Mouse (Mus musculus): ENCODE measurements around the gene Def8. TPM values are rescaled to one million over a fixed set of nuclear protein-coding genes. Genes with fewer than 3 reads are reported as not detected.

The Def8 gene
- total and polyA plus RNA-seq, 3 experiments, result 17.9 to 22.4 (median 19.9) TPM

- no peak for TF ChIP-seq TCF12 (IDR thresholded peaks at IDR 0.05; ENCODE audit: low read depth, low read length)
- 0 out of 2 replicates have a peak, but pooled peaks have one; percentile 6 for TF ChIP-seq KAT2A (IDR thresholded peaks at IDR 0.05; ENCODE audit: insufficient replicate concordance, low read length)
- Histone ChIP-seq H3K27ac (ENCODE audit: insufficient read depth, low read depth) (no peak overlapping the region), H3K4me1 (ENCODE audit: control insufficient read depth in 1 of 2, insufficient read depth in 2 of 2) (peaks cover 10 to 13% of the 10 kb centered on the region in 2 experiments), H3K9me3 (replicated peaks; ENCODE audit: low read length) (peaks cover 11% of the 10 kb centered on the region), H3K4me3 (replicated peaks in 1 of 3; ENCODE audit: low read depth in 2 of 3, low read length in 2 of 3, poor library complexity in 1 of 3) (peak overlapping the region in 1 of 3 experiments; percentile 57), H3K36me3 (replicated peaks in 1 of 2; ENCODE audit: control insufficient read depth in 1 of 2, insufficient read depth in 1 of 2, low read length in 1 of 2) (peaks cover 0 to 14% of the 10 kb centered on the region in 2 experiments), H3K27me3 (replicated peaks) (no peaks in the 10 kb centered on the region), H3K79me2 (replicated peaks; ENCODE audit: control insufficient read depth, extremely low read depth, insufficient read depth, poor library complexity, severe bottlenecking) (no peaks in the 10 kb centered on the region), H3K9ac (ENCODE audit: insufficient read depth, low read depth) (no peak overlapping the region), H3K4me2 (ENCODE audit: insufficient read depth, low read depth, poor library complexity, severe bottlenecking) (no peak overlapping the region)
- dilution Hi-C loops (cut with MboI; ENCODE audit: extremely low pct_ligation_motif_present, extremely low pct_unique_long_range_greater_than_20kb, low sequenced_read_pairs), result no loop called here
- no peak for DNase-seq (ENCODE audit: extremely low read depth)
- in situ Hi-C loops (cut with MboI; ENCODE audit: low pct_ligation_motif_present, low pct_unique_long_range_greater_than_20kb, low sequenced_read_pairs), result no loop called here
Measured at GRCm38 (mm10) chr8:123442351-123442750, 19.0 kb downstream of the Def8 start.

GRCm38 (mm10) chr8:123442871-123443575 lies 19.7 kb downstream of the Def8 start:
- peak; percentile 84 for DNase-seq (ENCODE audit: extremely low read depth)
- Histone ChIP-seq H3K4me2 (ENCODE audit: insufficient read depth, low read depth, poor library complexity, severe bottlenecking) (peak overlapping the region; percentile 67), H3K4me3 (replicated peaks in 1 of 3; ENCODE audit: low read depth in 2 of 3, low read length in 2 of 3, poor library complexity in 1 of 3) (peak overlapping the region; percentile 57 to 83 (median 59)), H3K9me3 (replicated peaks; ENCODE audit: low read length) (peaks cover 7% of the 10 kb centered on the region), H3K4me1 (ENCODE audit: control insufficient read depth in 1 of 2, insufficient read depth in 2 of 2) (peaks cover 10 to 13% of the 10 kb centered on the region in 2 experiments), H3K27me3 (replicated peaks) (no peaks in the 10 kb centered on the region), H3K9ac (ENCODE audit: insufficient read depth, low read depth) (peak overlapping the region; percentile 79), H3K36me3 (replicated peaks in 1 of 2; ENCODE audit: control insufficient read depth in 1 of 2, insufficient read depth in 1 of 2, low read length in 1 of 2) (peaks cover 0 to 18% of the 10 kb centered on the region in 2 experiments), H3K79me2 (replicated peaks; ENCODE audit: control insufficient read depth, extremely low read depth, insufficient read depth, poor library complexity, severe bottlenecking) (no peaks in the 10 kb centered on the region), H3K27ac (ENCODE audit: insufficient read depth, low read depth) (peak overlapping the region; percentile 30; the same call in 1 of the 2 replicates)
- dilution Hi-C loops (cut with MboI; ENCODE audit: extremely low pct_ligation_motif_present, extremely low pct_unique_long_range_greater_than_20kb, low sequenced_read_pairs) (no loop called here), in situ Hi-C loops (cut with MboI; ENCODE audit: low pct_ligation_motif_present, low pct_unique_long_range_greater_than_20kb, low sequenced_read_pairs) (no loop called here)
- TF ChIP-seq MXI1 (IDR thresholded peaks at IDR 0.05; ENCODE audit: low read depth, low read length) (peak; percentile 76; the same call in 1 of the 2 replicates), TBP (conservative IDR thresholded peaks at IDR 0.05; ENCODE audit: low read depth, low read length) (peak; percentile 55; the same call in 1 of the 2 replicates), ELF1 (IDR thresholded peaks at IDR 0.05; ENCODE audit: low read depth, low read length) (no peak), MAX (IDR thresholded peaks at IDR 0.05; ENCODE audit: low read length) (peak; percentile 78; the same call in 1 of the 2 replicates), RCOR1 (conservative IDR thresholded peaks at IDR 0.05; ENCODE audit: low read depth, low read length) (no peak), HCFC1 (IDR thresholded peaks at IDR 0.05; ENCODE audit: low read depth, low read length) (peak; percentile 70), MYC (IDR thresholded peaks at IDR 0.05; ENCODE audit: low read depth, low read length) (0 out of 2 replicates have a peak, but pooled peaks have one; percentile 48), JUN (IDR thresholded peaks at IDR 0.05; ENCODE audit: insufficient read depth, low read depth, low read length) (peak; percentile 27; the same call in 1 of the 2 replicates), RAD21 (IDR thresholded peaks at IDR 0.05; ENCODE audit: low read depth, low read length) (peak; percentile 26), E2F4 (IDR thresholded peaks at IDR 0.05; ENCODE audit: insufficient replicate concordance, low read depth, low read length) (no peak), NRF1 (IDR thresholded peaks at IDR 0.05; ENCODE audit: low read depth, low read length) (peak; percentile 50), POLR2A (IDR thresholded peaks at IDR 0.05; ENCODE audit: low read depth, low read length) (peak; percentile 71), SMC3 (IDR thresholded peaks at IDR 0.05; ENCODE audit: low read depth, low read length) (peak; percentile 50), ETS1 (conservative IDR thresholded peaks at IDR 0.05; ENCODE audit: low read depth, low read length) (peak; percentile 33; the same call in 1 of the 2 replicates), IRF4 (IDR thresholded peaks at IDR 0.05; ENCODE audit: low read depth, low read length) (peak; percentile 70; the same call in 1 of the 2 replicates), ZNF384 (IDR thresholded peaks at IDR 0.05; ENCODE audit: low read depth, low read length) (peak; percentile 41; the same call in 1 of the 2 replicates), CTCF (conservative IDR thresholded peaks at IDR 0.05 in 1 of 2, IDR thresholded peaks at IDR 0.05 in 1 of 2; ENCODE audit: low read depth in 2 of 2, low read length in 2 of 2) (peak; percentile 22 to 71; a peak in 2 of 4 replicates), ZMIZ1 (IDR thresholded peaks at IDR 0.05; ENCODE audit: low read depth, low read length) (peak; percentile 64), EP300 (IDR thresholded peaks at IDR 0.05; ENCODE audit: low read length) (no peak), CHD2 (IDR thresholded peaks at IDR 0.05; ENCODE audit: low read length) (peak; percentile 71; the same call in 1 of the 2 replicates), NELFE (IDR thresholded peaks at IDR 0.05; ENCODE audit: low read depth, low read length) (peak; percentile 75), KAT2A (IDR thresholded peaks at IDR 0.05; ENCODE audit: insufficient replicate concordance, low read length) (no peak), MAZ (IDR thresholded peaks at IDR 0.05; ENCODE audit: low read depth, low read length) (0 out of 2 replicates have a peak, but pooled peaks have one; percentile 21), JUND (conservative IDR thresholded peaks at IDR 0.05; ENCODE audit: low read depth, low read length) (peak; percentile 34; the same call in 1 of the 2 replicates), MAFK (IDR thresholded peaks at IDR 0.05; ENCODE audit: insufficient replicate concordance, low read length) (no peak), BHLHE40 (IDR thresholded peaks at IDR 0.05; ENCODE audit: low read depth, low read length) (no peak), PAX5 (IDR thresholded peaks at IDR 0.05; ENCODE audit: low read length) (no peak), ZC3H11A (IDR thresholded peaks at IDR 0.05; ENCODE audit: low read depth, low read length) (no peak), TCF12 (IDR thresholded peaks at IDR 0.05; ENCODE audit: low read depth, low read length) (peak; percentile 66), UBTF (IDR thresholded peaks at IDR 0.05; ENCODE audit: low read depth, low read length) (peak; percentile 43; the same call in 1 of the 2 replicates)
